Mouse (Mus musculus): ENCODE measurements around the gene Eef2.
"Not testable (repeated sequence)": the region's sequence is repeated elsewhere in the genome, so short reads cannot be mapped to it uniquely, and the experiment has no call there.

The Eef2 gene

DNA sequence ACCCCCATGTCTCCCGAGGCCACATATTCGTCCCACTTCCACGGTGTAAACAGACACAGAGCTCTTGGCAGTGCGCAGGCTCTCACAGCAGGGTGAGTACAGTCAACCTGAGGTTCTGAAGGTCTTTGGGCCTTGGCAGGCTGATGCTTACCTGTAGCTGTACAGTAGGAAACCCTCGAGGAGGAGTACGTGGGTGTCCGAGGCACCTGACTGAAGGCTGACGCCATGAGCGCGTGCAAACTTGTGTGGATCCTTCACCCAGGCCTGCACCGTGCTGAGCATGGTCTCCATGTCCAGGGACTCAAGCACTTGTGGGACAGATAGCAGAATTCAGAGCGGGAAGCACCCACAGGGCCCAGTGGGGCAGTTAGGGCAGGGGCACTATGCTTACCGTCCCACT, 23.7 kb downstream of the Eef2 start:
- DNase-seq (ENCODE audit: low read depth, low spot score): no peak

DNA sequence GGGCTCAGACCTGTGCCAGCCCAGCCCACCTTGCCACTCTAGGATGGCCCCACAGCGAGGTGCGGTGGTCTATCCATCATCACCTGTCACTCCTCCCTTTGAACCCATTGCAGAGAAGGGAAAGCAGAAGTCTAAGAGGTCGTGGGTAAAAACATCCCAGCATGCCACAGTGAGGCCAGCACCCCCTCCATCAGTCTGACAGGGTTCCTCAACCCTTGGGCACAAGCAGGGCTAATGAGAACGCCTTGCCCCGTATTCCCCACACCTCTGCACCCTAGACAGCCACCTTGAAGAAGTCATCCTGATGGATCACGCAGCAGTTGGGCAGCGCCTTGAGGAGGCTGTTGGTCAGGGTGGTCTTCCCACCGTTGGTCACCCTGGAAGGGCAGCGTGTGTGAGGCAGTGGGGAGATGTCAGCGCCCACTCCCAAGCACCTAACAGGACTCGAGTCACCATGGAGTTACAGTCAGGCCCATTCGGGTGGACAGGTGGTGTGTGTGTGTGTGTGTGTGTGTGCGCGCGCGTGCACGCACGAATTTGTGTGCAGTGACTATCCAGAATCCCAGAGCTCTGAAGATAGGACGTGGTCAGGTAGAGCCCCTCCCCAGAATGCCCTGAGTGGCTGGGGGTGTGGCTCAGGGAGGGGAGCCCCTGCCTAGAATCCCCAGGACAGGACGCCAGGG, 24.3 kb downstream of the Eef2 start:
- DNase-seq (ENCODE audit: low read depth, low spot score): no peak

DNA sequence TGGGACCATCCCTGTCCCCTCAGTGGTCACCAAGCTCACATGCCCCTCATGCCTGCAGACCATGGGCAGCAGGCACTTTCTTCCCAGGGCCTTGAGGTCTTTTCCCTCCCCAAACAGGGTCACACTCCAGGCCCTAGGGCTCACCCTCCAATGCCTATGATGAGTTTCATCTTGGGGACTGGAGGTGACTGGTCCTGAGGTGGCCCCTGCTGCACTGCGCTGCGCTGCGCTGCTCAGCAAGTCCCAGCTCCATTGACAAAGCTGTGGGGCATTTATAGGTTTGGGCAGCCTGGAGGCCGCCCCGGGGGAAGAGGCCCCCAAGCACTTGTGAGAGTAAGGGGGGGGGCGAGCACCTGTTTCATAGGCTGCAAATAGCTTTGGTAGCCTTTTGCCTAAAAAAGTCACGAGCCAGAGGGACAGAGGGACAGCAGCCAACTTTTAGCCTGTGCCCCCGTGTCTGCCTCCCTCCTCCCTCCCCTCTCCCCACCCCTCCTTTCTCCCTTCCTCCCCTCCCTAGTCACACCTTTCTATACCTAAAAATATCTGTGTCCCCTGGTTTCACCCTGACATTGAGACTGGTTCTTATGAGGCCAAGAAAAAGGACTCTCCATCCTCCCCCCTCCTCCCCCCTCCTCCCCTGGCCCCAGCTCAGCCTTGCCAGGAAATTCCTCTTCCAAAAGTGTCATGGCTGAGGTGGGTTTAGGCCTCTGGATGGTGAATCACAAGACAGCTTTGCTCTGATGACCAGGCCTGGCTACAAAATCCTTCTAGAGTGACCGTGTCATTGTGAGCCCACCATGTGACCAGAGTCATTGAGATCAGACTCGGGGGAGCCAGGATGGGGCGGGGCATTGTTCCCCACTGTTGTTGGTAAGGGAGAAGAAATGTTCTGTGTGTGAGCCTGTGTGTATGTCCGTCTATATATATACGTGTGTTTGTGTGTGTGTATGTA, 25.7 kb downstream of the Eef2 start, which contains the start of gene Nmrk2:
TSS of gene Nmrk2 (minus strand) at position 245 of the 952 bp plus-strand sequence.
- DNase-seq (ENCODE audit: low read depth, low spot score): no peak

DNA sequence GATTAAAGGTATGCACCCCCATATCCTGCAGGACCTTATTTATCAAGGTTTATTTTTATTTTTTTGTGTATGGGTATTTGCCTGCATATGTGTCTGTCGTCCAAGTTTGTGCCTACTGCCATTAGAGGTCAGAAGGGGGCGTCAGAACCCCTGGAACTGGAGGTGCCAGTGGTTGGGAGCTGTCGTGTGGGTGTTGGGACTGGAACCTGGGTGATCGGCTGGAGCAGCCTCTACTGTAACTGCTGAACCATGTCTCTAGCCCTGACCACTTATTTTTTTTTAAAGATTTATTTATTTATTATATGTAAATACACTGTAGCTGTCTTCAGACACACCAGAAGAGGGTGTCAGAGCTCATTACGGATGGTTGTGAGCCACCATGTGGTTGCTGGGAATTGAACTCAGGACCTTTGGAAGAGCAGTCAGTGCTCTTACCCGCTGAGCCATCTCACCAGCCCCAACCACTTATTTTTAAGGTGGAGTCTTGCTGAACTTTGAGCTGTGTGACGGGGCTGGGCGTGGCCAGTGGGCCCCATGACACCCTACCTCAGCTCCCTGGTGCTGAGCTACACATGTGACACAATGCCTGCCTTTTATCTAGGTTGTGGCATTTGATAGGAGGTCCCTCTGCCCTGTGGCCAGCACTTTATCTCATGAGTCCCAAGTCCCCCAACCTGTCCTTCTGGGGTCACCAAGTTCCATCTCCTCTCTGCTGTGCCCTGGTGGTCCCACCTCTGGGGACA, 26.7 kb downstream of the Eef2 start:
- DNase-seq (ENCODE audit: low read depth, low spot score): no peak

DNA sequence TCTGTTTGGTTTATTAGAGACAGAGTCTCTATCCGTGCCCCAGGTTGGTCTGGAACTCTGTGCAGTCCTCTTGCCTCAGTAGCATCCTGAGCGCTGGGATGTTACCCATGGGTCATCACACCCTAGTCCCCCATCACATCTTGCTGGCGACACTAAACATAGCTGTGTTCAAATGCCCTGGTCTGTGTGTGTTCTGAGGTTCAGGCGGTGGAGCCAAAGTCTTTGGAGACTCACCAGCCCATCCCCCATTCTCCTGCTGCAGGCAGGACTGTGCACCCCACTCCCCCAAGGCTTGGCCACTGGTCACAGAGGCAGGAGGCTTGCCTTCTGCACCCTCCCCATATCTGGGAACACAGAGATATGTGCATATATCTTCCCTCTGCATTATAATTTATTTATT, 27.7 kb downstream of the Eef2 start:
- DNase-seq (ENCODE audit: low read depth, low spot score): no peak

DNA sequence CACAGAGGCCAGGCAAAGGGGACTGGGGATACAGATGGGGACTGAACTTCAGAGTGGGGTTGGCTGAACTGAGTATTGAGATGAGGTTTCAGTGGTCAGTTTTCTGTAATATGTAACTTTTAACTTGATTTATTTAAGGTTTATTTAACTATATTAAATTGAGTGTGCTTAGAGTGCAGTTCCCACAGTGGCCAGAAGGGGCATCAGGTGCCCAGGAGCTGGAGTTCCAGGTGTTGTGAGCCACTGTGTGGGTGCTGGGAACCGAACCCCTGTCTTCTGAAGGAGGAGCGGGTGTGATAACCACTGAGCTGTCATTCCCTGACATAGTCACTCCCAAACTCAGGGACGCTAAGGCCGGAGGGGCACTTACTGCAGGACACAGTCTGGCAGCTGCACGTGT, 33.7 kb downstream of the Eef2 start:
- DNase-seq (ENCODE audit: low read depth, low spot score): no peak

DNA sequence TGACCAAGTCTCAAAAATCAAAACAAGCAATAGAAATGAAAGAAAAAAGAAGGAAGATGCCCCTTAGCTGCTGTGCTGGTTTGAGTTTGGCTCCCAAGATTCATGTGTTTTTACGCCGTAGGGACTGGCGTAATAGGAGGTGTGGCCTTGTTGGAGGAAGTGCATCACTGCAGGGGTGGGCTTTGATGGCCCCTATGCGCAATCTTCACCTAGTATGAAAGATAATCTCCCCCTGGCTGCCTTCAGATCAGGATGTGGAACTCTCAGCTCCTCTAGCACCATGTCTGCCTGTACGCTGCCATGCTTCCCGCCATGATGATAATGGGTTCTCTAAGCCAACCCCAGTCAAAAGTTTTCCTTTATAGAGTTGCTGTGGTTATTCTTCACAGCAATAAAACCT, 39.8 kb downstream of the Eef2 start:
- no peak for DNase-seq (ENCODE audit: low read depth, low spot score)

DNA sequence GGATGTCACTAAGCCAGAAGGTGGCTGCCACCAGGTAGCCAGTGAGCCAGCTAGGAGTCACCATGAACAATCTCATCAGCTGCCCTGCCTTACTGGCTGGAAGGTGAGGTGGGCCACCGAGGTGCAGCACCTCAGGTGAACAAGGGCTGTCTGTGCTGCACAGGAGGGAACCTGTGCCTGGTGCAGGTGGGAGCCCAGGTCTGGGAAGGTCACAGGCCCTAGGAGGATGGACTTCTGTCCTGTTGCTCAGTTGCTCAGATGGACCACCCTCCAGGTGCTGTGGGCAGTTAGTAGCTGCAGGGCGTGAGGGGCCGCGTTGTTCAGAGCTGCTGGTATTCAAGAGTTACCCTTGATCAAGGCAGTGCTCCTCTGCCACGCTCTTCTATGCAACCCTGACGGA, 40.4 kb downstream of the Eef2 start:
- no peak for DNase-seq (ENCODE audit: low read depth, low spot score)

DNA sequence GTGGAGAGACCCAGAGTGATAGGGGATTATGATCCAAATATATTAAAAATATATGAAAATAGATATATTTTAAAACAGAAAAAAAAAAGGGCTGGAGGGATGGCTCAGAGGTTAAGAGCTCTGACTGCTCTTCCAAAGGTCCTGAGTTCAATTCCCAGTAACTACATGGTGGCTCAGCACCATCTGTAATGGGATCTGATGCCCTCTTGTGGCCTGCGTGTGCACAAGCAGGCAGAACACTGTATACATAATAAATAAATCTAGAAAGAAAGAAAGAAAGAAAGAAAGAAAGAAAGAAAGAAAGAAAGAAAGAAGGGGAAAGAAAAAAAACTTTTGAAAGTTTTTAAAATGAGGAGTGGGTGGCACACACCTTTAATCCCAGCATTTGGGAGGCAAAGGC, 40.8 kb downstream of the Eef2 start:
- not testable (repeated sequence) for DNase-seq (ENCODE audit: low read depth, low spot score)

DNA sequence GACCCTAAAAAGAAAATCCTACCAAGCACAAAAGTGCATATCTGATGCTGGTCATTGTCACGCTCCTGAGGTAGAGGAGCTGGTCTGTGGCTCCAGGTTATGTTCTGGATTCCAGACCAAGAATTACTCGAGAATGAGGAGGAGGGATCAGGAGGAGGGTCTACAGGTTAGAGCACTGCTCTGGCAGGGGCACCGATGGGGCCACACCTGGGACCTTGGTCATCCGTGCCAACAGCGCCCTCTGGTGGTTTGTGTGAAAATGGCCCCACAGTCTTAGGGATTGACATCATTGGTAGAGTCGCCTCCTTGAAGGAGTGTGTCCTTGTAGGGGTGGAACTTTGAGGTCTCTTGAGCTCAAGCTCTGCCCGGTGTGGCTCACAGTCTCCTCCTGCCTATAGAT, 41.5 kb downstream of the Eef2 start:
- peak; percentile 65 for DNase-seq (ENCODE audit: low read depth, low spot score)

DNA sequence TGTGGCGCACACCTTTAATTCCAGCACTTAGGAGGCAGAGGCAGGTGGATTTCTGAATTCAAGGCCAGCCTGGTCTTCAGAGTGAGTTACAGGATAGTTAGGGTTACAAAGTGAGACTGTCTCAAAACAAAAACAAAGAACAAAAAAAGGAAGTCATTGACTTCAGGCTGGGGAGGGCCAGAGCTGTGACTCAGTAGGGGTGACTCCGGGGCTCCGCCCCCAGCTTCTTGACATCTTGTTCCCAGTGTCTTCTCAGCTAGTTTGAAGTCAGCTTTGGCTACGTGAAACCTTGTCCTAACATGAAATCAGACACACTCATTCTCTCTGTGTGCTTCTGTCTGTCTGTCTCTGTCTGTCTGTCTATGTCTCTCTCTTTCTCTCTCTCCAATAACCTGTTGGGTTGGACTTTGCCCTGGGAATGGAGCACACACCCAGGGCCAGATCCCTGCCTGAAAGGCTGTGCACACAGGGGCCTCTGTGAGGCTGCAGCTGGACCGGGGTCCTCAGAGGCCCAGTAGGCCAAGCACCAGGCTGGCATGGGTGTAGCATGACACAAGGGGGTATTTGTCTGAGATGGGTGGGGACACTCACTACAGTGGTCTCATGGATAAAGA, 45.1 kb downstream of the Eef2 start:
- no peak for DNase-seq (ENCODE audit: low read depth, low spot score)

DNA sequence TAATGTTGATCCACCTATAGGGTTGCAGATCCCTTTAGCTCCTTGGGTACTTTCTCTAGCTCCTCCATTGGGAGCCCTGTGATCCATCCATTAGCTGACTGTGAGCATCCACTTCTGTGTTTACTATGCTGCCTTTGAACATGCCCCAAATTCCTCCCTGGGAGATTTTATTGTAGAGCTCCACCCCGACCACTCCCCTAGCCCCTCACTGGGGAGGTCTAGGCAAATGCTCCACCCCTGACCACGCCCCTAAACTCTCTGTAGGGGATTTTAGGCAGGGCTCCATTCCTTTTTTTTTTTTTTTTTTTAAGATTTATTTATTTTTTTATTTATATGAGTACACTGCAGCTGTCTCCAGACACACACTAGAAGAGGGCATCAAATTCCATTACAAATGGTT, 47.3 kb downstream of the Eef2 start:
- DNase-seq (ENCODE audit: low read depth, low spot score): not testable (repeated sequence)

DNA sequence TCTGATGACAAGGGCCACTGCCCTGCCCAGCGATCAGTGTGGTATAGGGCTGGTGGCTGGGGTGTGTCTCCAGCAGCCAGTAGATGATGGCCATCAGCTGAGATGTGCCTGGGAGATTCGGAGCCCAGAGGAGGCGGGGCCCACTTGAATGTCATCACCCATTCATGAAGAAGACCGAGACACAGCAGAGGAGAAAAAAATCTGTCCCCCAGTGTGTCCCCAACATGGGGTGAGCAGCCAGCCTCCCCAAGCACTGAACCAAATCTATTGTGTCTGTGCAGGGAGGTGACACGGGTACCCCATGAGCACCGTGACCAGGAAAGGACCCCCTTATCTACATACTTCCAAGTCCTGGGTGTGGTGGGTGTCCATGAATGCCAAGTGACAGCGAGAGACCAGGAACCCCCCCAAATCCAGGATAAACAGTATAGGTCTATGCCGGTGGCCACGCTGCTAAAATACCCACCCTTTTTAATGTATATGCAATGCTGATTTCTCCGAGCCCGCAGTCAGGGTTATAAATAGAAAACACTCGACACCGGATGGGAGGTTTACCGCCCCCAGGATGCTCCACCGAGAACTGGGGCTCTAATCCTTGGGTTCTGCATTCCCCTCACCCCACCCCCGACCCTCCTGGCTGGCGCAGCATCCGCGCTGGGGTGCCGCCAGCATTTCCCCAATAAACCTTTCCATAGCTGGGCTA, 53.5 kb downstream of the Eef2 start:
- no peak for DNase-seq (ENCODE audit: low read depth, low spot score)

DNA sequence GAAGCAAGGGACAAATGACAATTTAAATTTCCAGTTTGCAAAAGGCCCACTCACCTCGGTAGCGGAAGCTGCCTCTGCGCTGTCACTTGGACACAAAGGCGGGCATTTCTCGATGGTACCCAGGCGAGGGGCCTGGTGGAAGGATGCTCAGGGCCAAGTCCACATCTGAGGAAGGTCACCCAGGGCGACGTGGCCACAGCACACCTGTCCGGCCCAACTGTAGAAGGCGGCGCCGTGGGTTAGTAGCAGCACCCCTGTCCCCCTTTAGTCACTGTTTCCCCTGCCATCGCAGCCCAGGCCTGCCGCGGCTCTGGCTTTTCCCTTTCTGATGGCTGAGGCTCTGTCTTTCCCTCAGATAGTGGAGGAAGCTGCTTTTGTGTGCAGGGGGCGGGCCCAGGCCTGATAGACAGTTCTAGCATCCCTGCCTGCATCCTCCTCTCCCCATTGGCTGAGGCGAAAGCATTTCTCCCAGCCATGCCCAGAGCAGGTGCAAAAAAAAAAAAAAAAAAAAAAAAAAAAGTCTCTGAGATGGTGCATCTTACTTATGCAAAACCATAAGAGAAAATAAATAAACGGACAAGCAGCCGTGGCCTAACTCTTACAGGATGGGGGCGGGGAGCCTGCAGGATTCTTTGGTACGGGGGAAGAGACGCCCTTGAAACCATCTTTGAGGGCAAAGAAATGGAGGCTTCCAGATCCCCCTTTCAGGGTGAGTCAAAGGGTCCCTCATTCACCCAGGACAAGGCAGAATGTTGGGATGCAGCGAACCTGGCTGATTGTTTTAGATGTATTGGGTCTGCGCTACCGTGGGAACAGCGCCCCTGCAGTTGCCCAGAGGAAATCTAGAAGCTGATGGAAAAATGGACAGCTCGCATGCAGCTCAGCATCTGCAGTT, 54.3 kb downstream of the Eef2 start, which contains the start of gene Atcay:
TSS of gene Atcay (minus strand) at position 396 of the 895 bp plus-strand sequence.
- DNase-seq (ENCODE audit: low read depth, low spot score): peak; percentile 53

DNA sequence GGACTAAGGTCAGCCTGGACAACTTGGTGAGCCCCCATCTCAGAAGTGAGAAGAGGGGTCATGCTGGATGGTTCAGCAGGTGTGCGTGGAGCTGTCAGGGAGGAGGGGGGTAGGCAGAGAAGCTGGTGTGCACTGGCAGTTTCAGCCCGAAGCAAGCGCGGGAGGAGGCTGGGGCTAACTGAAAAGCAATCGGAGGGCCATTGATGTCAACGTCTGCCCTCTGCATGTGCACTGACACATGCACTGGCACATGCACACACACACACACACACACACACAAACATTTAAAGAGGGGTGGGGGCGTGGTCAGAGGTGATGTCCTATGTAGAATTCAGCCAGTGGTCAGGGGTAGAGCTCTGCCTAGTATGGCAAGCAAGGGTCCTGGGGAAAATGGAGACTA, 55.0 kb downstream of the Eef2 start:
- DNase-seq (ENCODE audit: low read depth, low spot score): no peak

All from mesoderm, embryonic 11.5 days (tissue).